Mouse (Mus musculus) embryonic facial prominence, embryonic 14.5 days (tissue): ENCODE data around the gene Gstm5. TPM values are rescaled to one million over a fixed set of nuclear protein-coding genes. Genes with fewer than 3 reads are reported as not detected.
A peak's percentile ranks its signal among the peaks of the same experiment; 100 is the strongest.
"Not testable (repeated sequence)": the region's sequence is repeated elsewhere in the genome, so short reads cannot be mapped to it uniquely, and the experiment has no call there.

Experiments used
- ATAC-seq: fragments of 200-750 bp; cut with Nextera tagmentation; 2 replicates; pipeline ENCODE4 v1.8.0; 2017; ENCODE audit warnings: low read depth, moderate number of reproducible peaks, moderate TSS enrichment
- DNase-seq: peaks from one replicate; pipeline ENCODE4 v3.0.0-alpha.2; 2015; ENCODE audit warnings: low spot score
- H3K27ac ChIP-seq: fragments of 300-500 bp; sonication (generic); replicated peaks from 2 replicates; pipeline ENCODE4 v1.5.1; 2014; ENCODE audit warnings: low read depth, mild to moderate bottlenecking, low read length, moderate library complexity
- H3K27me3 ChIP-seq: fragments of 300-500 bp; sonication (generic); replicated peaks from 2 replicates; pipeline ENCODE4 v1.6.1; 2014; ENCODE audit warnings: low read length; ENCODE audit not compliant: control insufficient read depth, insufficient read depth
- H3K36me3 ChIP-seq: fragments of 300-500 bp; sonication (generic); 2 replicates; pipeline ENCODE4 v1.6.1; 2014; ENCODE audit warnings: low read length, mixed read lengths; ENCODE audit not compliant: control insufficient read depth, insufficient read depth
- H3K4me1 ChIP-seq: fragments of 300-500 bp; sonication (generic); 2 replicates; pipeline ENCODE4 v1.6.1; 2014; ENCODE audit warnings: antibody characterized with exemption, low read length; ENCODE audit not compliant: control insufficient read depth, insufficient read depth
- H3K4me2 ChIP-seq: fragments of 300-500 bp; sonication (generic); 2 replicates; pipeline ENCODE4 v1.6.1; 2014; ENCODE audit warnings: low read depth, mild to moderate bottlenecking, low read length, moderate library complexity, mixed read lengths
- H3K4me3 ChIP-seq: fragments of 300-500 bp; sonication (generic); 2 replicates; pipeline ENCODE4 v1.5.1; 2014; ENCODE audit warnings: low read depth, mild to moderate bottlenecking, low read length
- H3K9ac ChIP-seq: fragments of 300-500 bp; sonication (generic); 2 replicates; pipeline ENCODE4 v1.6.1; 2014; ENCODE audit warnings: low read depth, mild to moderate bottlenecking, low read length, moderate library complexity, mixed read lengths
- H3K9me3 ChIP-seq: fragments of 300-500 bp; sonication (generic); 2 replicates; pipeline ENCODE4 v1.6.1; 2016; ENCODE audit warnings: low read length; ENCODE audit not compliant: control insufficient read depth
- WGBS: fragments of 180-500 bp; shearing (Covaris S2); extraction: QIAGEN DNeasy Blood & Tissue Kit; methylation state at CpG from one replicate; pipeline ENCODE4 v1.1.7; 2014; 5-methylcytosine and 5-hydroxymethylcytosine counted together
- polyA plus RNA-seq: library from polyadenylated mRNA; unstranded; fragments of >200 nt; fragmentation: Nextera tagmentation; extraction: Ambion mirVana; gene quantifications from 2 replicates; pipeline ENCODE4 v1.2.1, GENCODE M21; 2014

Gstm5 gene
- polyA plus RNA-seq, 1 experiment from 2014 or later = 226 TPM

DNA sequence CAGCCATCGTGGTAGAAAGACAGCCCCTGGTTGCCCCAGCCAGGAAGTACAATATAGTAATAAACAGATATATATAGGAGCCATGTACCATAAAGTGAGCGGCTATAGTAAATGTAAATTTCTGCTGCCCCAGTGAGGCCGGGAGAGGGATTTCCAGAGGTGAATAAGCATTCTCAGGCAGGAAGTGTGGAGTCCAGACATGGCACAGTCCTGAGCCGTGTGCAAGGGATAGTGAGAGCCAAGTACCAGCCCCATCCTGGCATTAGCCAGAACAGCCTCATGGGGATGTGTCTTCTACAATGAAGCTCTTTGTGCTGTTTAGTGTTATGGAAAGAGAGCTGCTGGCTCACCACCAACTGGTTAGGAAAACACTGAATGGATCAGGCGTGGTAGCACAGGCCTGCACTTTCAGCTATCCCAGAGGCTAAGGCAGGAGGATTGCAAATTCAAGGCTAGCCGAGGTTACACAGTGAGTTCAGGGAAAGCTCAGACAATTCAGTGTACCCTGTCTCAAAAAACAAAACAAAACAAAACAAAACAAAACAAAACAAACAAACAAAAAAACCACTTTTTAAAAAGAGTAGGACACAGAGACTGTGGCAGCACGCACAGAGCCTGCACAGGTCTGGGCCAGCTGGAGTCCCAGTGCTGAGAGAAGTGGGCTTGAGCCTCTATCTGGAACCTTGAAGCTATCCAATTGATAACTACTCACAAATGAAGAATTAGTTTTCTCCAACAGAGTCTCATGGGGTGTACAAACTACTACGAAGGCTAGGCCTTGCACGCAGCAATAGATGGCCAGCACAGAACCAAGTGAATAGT is 7.7 kb upstream of the Gstm5 start:
- H3K9me3 ChIP-seq = no peaks in the 10 kb centered on the region
- H3K4me1 ChIP-seq = no peaks in the 10 kb centered on the region
- WGBS = 79% methylated on average over 9 of the region's 9 CpGs
- no peak overlapping the region for H3K4me3 ChIP-seq
- H3K36me3 ChIP-seq = no peaks in the 10 kb centered on the region
- DNase-seq = peak; percentile 79
- no peak overlapping the region; the same call in 1 of the 2 replicates for H3K27ac ChIP-seq
- no peak overlapping the region for H3K9ac ChIP-seq
- peak; percentile 89 for ATAC-seq
- H3K27me3 ChIP-seq = no peaks in the 10 kb centered on the region
- no peak overlapping the region for H3K4me2 ChIP-seq

DNA sequence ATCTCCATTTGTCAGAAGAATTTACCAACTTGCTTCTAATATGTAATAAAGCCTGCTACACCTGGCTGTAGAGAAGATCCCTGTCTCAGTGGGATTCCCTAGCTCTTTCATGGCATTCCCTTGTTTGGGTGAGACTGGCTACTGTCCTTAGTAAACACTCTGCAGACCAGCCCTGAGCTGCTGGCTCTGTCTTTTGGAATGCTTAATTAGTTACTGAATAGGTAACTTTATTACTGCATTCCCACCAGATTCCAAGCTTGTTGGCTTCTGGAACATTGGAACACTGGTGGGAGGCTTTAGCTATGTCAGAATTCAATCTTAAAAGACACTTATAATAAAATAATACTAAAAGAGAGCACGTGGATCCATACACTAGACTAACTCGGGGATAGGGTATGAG is 6.4 kb upstream of the Gstm5 start:
- not testable (repeated sequence) for H3K9me3 ChIP-seq, ATAC-seq, H3K36me3 ChIP-seq, H3K4me3 ChIP-seq, DNase-seq, H3K27me3 ChIP-seq, H3K4me1 ChIP-seq, H3K27ac ChIP-seq, H3K9ac ChIP-seq, H3K4me2 ChIP-seq
- 74% methylated on average over 2 of the region's 2 CpGs for WGBS

DNA sequence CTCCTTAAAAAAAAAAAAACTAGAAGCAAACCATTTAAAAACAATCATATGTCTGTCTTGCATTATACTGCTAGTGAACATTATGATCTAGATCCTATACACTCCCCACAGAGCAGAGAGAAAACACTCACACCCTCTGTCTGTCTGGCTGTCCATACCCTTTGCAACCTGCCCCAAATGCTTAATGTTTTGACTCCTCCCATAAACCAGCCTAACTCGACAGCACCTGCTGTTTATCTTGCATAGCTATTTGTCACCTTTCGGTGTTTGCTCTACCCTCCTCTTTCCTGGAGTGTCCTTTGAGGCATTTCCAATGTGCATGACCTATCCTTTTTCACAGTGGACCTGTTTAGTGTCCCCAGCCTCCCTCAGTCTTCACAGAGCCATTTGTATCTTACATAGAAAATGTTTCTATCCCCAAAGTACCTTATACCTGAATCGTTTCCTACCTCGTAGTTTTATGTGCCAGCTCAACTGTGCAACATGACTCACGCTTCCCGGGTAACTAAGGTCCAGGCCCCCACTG is 364 bp upstream of the Gstm5 start:
- H3K4me3 ChIP-seq = peak overlapping the region; percentile 77
- H3K9me3 ChIP-seq = no peaks in the 10 kb centered on the region
- peaks cover 5% of the 10 kb centered on the region for H3K4me1 ChIP-seq
- no peaks in the 10 kb centered on the region for H3K27me3 ChIP-seq
- peak overlapping the region; percentile 78 for H3K4me2 ChIP-seq
- WGBS = 10% methylated on average over 6 of the region's 6 CpGs
- no peak overlapping the region for H3K27ac ChIP-seq
- H3K9ac ChIP-seq = peak overlapping the region; percentile 91
- no peak for DNase-seq
- peaks cover 11% of the 10 kb centered on the region; the same call in 1 of the 2 replicates for H3K36me3 ChIP-seq
- 0 out of 2 replicates have a peak, but pooled peaks have one; percentile 12 for ATAC-seq

DNA sequence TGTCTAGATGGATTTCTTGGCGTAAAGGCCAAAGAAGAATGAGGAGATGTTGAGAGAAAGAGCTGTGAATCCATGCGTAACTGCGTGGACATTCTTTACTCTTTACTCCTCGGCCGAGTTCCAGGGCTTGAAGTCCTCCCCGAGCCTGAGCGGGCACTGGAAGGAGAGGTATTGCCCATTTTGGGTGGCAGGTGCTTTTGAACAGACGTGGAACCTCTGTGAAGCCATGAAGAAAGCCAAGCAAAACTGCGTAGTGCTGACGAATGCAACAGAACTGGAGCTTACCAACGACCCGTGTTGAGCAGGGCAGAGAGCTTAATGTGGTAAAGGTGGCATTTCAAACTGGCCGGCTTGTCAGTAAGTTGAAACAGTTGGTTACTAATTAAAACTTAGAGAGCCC is 3.1 kb downstream of the Gstm5 start:
- no peaks in the 10 kb centered on the region for H3K27me3 ChIP-seq
- no peak overlapping the region for H3K4me2 ChIP-seq
- H3K9ac ChIP-seq = no peak overlapping the region
- peaks cover 11% of the 10 kb centered on the region; the same call in 1 of the 2 replicates for H3K36me3 ChIP-seq
- no peak for DNase-seq
- WGBS = 90% methylated on average over 13 of the region's 13 CpGs
- H3K9me3 ChIP-seq = no peaks in the 10 kb centered on the region
- H3K4me3 ChIP-seq = no peak overlapping the region
- no peak for ATAC-seq
- H3K4me1 ChIP-seq = peaks cover 5% of the 10 kb centered on the region
- no peak overlapping the region for H3K27ac ChIP-seq

DNA sequence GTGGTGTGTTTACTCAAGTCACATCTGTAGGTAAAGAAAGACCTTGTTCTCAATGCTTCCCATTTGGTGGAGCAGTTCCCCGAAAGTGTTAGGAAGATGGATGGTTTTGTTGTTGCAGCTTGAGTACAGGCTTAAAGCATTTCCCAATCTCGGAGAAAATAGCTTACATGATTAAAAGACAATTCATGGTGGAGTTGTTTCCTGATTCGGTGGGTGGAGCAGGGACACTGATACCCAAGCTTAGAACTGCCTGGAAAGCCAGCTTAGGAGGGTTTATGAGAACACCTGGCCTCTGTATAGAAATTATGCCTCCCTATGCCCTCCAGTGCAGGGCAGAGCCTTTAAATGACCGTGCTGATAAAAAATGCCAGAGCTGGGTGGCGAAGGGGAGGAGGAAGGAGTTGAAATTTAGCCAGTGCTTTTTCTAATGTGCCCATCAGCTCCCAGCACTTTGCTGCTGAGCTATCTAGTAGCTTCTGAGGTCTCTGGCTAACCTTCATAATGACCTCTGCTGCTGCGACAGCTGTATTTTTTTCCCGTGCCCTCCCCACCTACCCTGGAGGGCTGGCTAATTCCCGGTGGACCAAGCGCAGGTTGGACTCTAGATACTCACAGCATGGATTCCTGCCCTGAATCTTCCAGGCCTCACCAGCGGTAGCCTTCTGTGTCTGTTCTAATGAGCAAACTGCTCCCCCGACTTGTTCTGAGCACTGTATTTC is 5.5 kb downstream of the Gstm5 start:
- 63% methylated on average over 11 of the region's 11 CpGs for WGBS
- peak; percentile 38 for DNase-seq

DNA sequence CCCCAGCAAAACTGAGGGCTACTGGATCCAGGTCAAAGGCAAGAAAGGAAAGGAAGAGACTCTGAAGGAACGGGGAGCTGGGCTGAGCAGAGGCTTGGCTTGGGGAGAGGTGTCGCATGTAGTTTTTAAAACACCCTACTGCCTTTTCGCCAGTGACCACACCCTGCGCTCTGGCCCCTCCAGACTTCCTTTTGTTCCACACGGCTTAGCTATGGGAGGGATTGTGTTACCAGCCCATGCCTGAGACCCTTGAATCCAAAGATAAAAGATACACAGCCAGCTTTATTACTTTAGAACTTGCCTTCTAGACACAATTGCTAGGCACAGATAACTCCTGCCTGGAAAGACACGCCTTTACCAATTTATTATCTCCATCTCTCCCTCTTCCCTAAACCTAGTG is 10.3 kb downstream of the Gstm5 start:
- no peak overlapping the region for H3K4me3 ChIP-seq
- H3K4me2 ChIP-seq = no peak overlapping the region
- no peaks in the 10 kb centered on the region for H3K27me3 ChIP-seq
- ATAC-seq = no peak
- H3K27ac ChIP-seq = no peak overlapping the region
- no peaks in the 10 kb centered on the region for H3K4me1 ChIP-seq
- no peaks in the 10 kb centered on the region for H3K36me3 ChIP-seq
- no peak overlapping the region for H3K9ac ChIP-seq
- no peaks in the 10 kb centered on the region for H3K9me3 ChIP-seq
- DNase-seq = no peak
- WGBS = 61% methylated on average over 6 of the region's 6 CpGs

More for the DNA sequence above, 5.5 kb downstream of the Gstm5 start:
- Histone ChIP-seq H3K9me3 (no peaks in the 10 kb centered on the region), H3K4me1 (peaks cover 5% of the 10 kb centered on the region), H3K4me3 (no peak overlapping the region), H3K4me2 (no peak overlapping the region), H3K36me3 (peaks cover 11% of the 10 kb centered on the region; the same call in 1 of the 2 replicates), H3K27me3 (no peaks in the 10 kb centered on the region), H3K9ac (no peak overlapping the region), H3K27ac (no peak overlapping the region)
- peak; percentile 81; the same call in 1 of the 2 replicates for ATAC-seq

DNA sequence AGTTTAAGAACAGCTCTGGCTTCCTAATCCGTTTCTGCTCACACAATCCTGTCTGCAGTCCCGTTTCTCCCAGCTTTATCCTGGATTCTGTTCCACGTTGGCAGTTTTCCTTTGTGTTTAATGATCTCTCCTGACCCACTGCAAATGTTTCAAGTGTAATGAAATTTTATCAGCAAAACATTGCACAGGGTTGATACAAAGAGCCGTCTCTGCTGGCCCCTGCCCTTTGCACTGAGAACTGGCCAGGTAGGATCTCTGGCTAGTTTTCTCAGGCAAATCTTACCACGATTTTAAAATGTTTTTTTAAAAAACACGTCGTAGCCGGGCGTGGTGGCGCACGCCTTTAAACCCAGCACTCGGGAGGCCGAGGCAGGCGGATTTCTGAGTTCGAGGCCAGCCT is 21.1 kb downstream of the Gstm5 start:
- H3K27ac ChIP-seq = no peak overlapping the region
- ATAC-seq (no peak), DNase-seq (no peak)
- H3K4me2 ChIP-seq = no peak overlapping the region
- 85% methylated on average over 15 of the region's 15 CpGs for WGBS
- H3K27me3 ChIP-seq = no peaks in the 10 kb centered on the region
- H3K4me3 ChIP-seq = no peak overlapping the region
- H3K4me1 ChIP-seq = no peaks in the 10 kb centered on the region
- H3K9me3 ChIP-seq = no peaks in the 10 kb centered on the region
- H3K9ac ChIP-seq = no peak overlapping the region
- H3K36me3 ChIP-seq = no peaks in the 10 kb centered on the region

DNA sequence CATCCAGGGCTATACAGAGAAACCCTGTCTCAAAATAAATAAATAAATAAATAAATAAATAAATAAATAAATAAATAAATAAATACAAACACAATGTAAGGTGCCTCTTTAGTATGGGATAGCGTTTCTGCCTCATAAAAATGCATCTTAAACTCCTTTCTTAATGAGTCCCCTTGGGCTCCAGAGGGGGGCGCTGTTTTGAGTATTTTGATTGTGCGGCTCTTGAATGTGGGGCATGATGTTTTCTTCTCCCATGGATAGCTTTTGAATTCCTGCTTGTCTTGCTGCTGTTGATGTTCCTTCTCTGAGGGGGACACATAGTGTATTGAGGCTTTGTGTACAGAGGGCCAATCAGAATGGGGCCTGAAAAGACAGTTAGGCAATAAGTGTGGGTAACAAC is 21.5 kb downstream of the Gstm5 start:
- 80% methylated on average over 3 of the region's 3 CpGs for WGBS
- Histone ChIP-seq H3K4me2 (no peak overlapping the region), H3K27me3 (no peaks in the 10 kb centered on the region), H3K4me3 (no peak overlapping the region), H3K27ac (no peak overlapping the region), H3K36me3 (no peaks in the 10 kb centered on the region), H3K9ac (no peak overlapping the region), H3K4me1 (no peaks in the 10 kb centered on the region), H3K9me3 (no peaks in the 10 kb centered on the region)
- ATAC-seq (no peak), DNase-seq (no peak)
